Mouse (Mus musculus): ENCODE data around the gene Plpp6. TPM values are rescaled to one million over a fixed set of nuclear protein-coding genes. Genes with fewer than 3 reads are reported as not detected.

Gene Plpp6
- polyA plus RNA-seq, 1 experiment from 2014 or later: 18.7 TPM

- Histone ChIP-seq H3K36me3 (replicated peaks; ENCODE audit: control insufficient read depth, insufficient read depth) (peaks cover 79% of the 10 kb centered on the region), H3K27me3 (ENCODE audit: control insufficient read depth, insufficient read depth, low read length) (no peaks in the 10 kb centered on the region), H3K4me2 (replicated peaks) (no peak overlapping the region), H3K27ac (no peak overlapping the region), H3K9me3 (ENCODE audit: control insufficient read depth, low read length) (no peaks in the 10 kb centered on the region), H3K9ac (no peak overlapping the region), H3K4me1 (replicated peaks; ENCODE audit: control insufficient read depth, insufficient read depth, low read length) (no peaks in the 10 kb centered on the region), H3K4me3 (replicated peaks; ENCODE audit: low read length) (no peak overlapping the region)
- DNase-seq (ENCODE audit: low spot score) (no peak), ATAC-seq (ENCODE audit: low FRiP score) (no peak)
- 95% methylated on average over 5 of the region's 5 CpGs for WGBS
Observed at GRCm38 (mm10) chr19:29016204-29016765, 52.5 kb downstream of the Plpp6 start.

Other genes with a start within 250 kb of the Plpp6 start
- gene Slc1a1, start 128.9 kb upstream of the Plpp6 start, polyA plus RNA-seq (2014; fragmentation: Nextera tagmentation; extraction: Ambion mirVana): 27.8 and 34.4 TPM in 2 replicates
- gene 4430402I18Rik, start 3.8 kb downstream of the Plpp6 start, polyA plus RNA-seq (2014; fragmentation: Nextera tagmentation; extraction: Ambion mirVana): 0.56 and 2.0 TPM in 2 replicates
- 56.6 and 58.3 TPM in 2 replicates for gene Cdc37l1, start 26.4 kb downstream of the Plpp6 start, polyA plus RNA-seq (2014; fragmentation: Nextera tagmentation; extraction: Ambion mirVana)
- gene Ak3, start 84.0 kb downstream of the Plpp6 start, polyA plus RNA-seq (2014; fragmentation: Nextera tagmentation; extraction: Ambion mirVana): 69.8 and 88.2 TPM in 2 replicates
- gene Rcl1, start 137.4 kb downstream of the Plpp6 start, polyA plus RNA-seq (2014; fragmentation: Nextera tagmentation; extraction: Ambion mirVana): 30.8 and 34.8 TPM in 2 replicates

All from hindbrain, embryonic 14.5 days (tissue).